Mouse (Mus musculus) embryonic stem cell, embryonic (primary cell): ENCODE data around the gene Pgap2.

Experiments used
- CTCF ChIA-PET, 4 experiments: fragments of 300-600 bp in 2 of 4; fragments of 350-600 bp in 2 of 4; sonication (Branson Sonifier 250); formaldehyde crosslinking; loops; one replicate each; lab custom pipeline; 2022; ENCODE audit warnings: inconsistent platforms in 2 of 4; lab: Charles Lee
- POLR2A ChIA-PET, 4 experiments: fragments of 300-600 bp in 2 of 4; fragments of 350-600 bp in 2 of 4; sonication (Branson Sonifier 250); formaldehyde crosslinking; loops; one replicate each; lab custom pipeline; 2022; ENCODE audit warnings: antibody characterized with exemption in 4 of 4, inconsistent platforms in 1 of 4; lab: Charles Lee

Gene Pgap2

DNA sequence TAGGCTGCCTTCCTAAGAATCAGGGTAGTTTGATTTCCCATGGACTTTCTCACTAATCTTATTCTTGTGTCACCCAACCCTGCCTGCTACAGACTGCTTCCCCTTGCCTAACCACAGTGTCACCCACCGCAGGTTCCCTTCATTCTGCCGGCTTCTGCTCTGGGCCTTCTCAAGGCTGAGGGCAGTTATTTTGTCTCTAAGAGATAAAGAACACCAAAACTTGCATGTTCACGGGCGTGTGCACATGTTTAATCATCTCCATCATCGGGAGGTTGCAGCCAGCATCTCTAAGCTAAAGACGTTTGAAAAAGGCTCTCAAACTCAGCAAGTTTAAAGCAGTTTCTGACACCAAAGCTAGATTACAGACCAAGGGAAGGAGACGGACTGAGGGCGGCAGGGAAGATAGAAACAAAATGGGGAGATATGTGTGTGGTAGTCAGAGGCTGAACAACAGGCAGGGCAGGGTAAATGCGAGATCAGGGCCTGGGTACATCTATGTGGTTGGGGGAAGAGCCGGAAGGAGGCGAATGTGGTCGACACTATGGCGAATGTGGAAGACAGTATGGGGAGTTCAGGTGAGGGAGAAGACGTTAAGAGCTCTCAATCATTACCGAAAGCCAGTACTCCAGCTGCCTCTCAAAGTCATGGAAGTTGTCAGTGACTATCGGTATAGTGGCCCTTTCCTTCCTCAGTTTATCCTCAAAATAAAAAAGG, 38.8 kb downstream of the Pgap2 start:
- CTCF ChIA-PET: interaction anchor here in 3 of 4 experiments (0.5 to 2.3 kb wide), 9 partner anchors 9 to 1198 kb away, joined by 3 to 21 read pairs (median 6); partner anchors contain the start of genes Stim1 (in 2 of the 3), Nup98 (in 1 of the 3) and Pgap2 (in 1 of the 3)

GRCm38 (mm10) chr7:102249531-102249895, 39.5 kb downstream of the Pgap2 start:
- ChIA-PET POLR2A (interaction anchor here in 3 of 4 experiments (0.8 to 3.3 kb wide), 32 partner anchors 9 to 413 kb away, joined by 3 to 25 read pairs (median 6); partner anchors contain the start of genes Nup98 (in 3 of the 3), Pgap2 (in 3 of the 3), Stim1 (in 2 of the 3) and Rrm1 (in 1 of the 3)), CTCF (interaction anchor here (0.6 to 2.3 kb wide), 11 partner anchors 9 to 249 kb away, joined by 3 to 21 read pairs (median 6); partner anchors contain the start of genes Stim1 (in 3 of the 4), Nup98 (in 1 of the 4) and Pgap2 (in 1 of the 4))

More for the DNA sequence above, 38.8 kb downstream of the Pgap2 start:
- POLR2A ChIA-PET: interaction anchor here in 3 of 4 experiments (0.5 to 3.3 kb wide), 27 partner anchors 8 to 879 kb away, joined by 3 to 25 read pairs (median 7); partner anchors contain the start of genes Nup98 (in 2 of the 3), Pgap2 (in 2 of the 3), Stim1 (in 2 of the 3) and Rrm1 (in 1 of the 3)

- CTCF ChIA-PET: interaction anchor here (0.5 to 2.3 kb wide), 20 partner anchors 8 to 800 kb away, joined by 3 to 21 read pairs (median 4); partner anchors contain the start of genes Stim1 (in 3 of the 4), Nup98 (in 1 of the 4) and Pgap2 (in 1 of the 4)
- POLR2A ChIA-PET: interaction anchor here (0.6 to 3.3 kb wide), 41 partner anchors 8 to 859 kb away, joined by 3 to 25 read pairs (median 4); partner anchors contain the start of genes Nup98 (in 3 of the 4), Pgap2 (in 3 of the 4), Stim1 (in 2 of the 4) and Rrm1 (in 1 of the 4)
These were observed 40.1 kb downstream of the Pgap2 start for GRCm38 (mm10) chr7:102249896-102250630.

GRCm38 (mm10) chr7:102250631-102251214, 40.7 kb downstream of the Pgap2 start:
- ChIA-PET POLR2A (interaction anchor here (0.6 to 3.3 kb wide), 29 partner anchors 10 to 860 kb away, joined by 3 to 25 read pairs (median 6); partner anchors contain the start of genes Nup98 (in 3 of the 4), Pgap2 (in 3 of the 4), Rrm1 (in 1 of the 4) and Stim1 (in 1 of the 4)), CTCF (interaction anchor here (0.5 to 2.3 kb wide), 19 partner anchors 8 to 801 kb away, joined by 3 to 21 read pairs (median 4); partner anchors contain the start of gene Stim1 (in 3 of the 4))

DNA sequence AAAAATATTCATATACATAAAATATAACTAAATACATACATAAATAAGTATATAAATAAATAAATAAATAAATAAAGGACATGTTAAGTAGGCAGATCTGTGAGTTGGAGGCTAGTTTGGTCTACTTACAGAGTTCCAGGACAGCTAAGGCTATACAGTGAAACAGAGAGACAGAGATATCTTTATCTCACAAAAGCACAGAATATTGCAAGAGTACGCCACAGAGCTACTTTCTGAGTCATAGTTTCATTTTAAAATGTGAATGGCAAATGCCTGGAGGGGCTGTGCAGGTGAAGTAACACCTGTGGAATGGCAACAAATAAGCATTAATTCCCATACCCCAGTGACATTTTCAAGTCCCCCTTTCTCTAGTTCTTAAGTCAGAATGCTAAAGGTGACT, 43.6 kb downstream of the Pgap2 start:
- ChIA-PET POLR2A (no interaction called here), CTCF (no interaction called here)

- ChIA-PET CTCF (interaction anchor here in 2 of 4 experiments (0.6 to 1.0 kb wide), 3 partner anchors 11 to 56 kb away, joined by 3 to 5 read pairs (median 3); no protein-coding TSS in a partner anchor), POLR2A (interaction anchor here in 1 of 4 experiments (0.6 kb wide), 1 partner anchor 160 kb away, joined by 3 read pairs; no protein-coding TSS in a partner anchor)
These were observed 45.9 kb downstream of the Pgap2 start, which contains the start of gene Rhog for GRCm38 (mm10) chr7:102255954-102256353. TSS of gene Rhog (minus strand) at chr7:102256054.

GRCm38 (mm10) chr7:102256636-102257035, 46.6 kb downstream of the Pgap2 start:
- POLR2A ChIA-PET: no interaction called here
- CTCF ChIA-PET: interaction anchor here in 3 of 4 experiments (0.6 to 2.7 kb wide), 8 partner anchors 10 to 352 kb away, joined by 3 to 32 read pairs (median 3); no protein-coding TSS in a partner anchor

GRCm38 (mm10) chr7:102258189-102258588, 48.2 kb downstream of the Pgap2 start:
- POLR2A ChIA-PET: interaction anchor here (0.6 to 1.6 kb wide), 20 partner anchors 8 to 658 kb away, joined by 3 to 10 read pairs (median 3); partner anchors contain the start of genes Stim1 (in 2 of the 4), Nup98 (in 1 of the 4) and Pgap2 (in 1 of the 4)
- CTCF ChIA-PET: interaction anchor here (0.6 to 2.7 kb wide), 80 partner anchors 8 to 1575 kb away, joined by 3 to 32 read pairs (median 4); partner anchors contain the start of genes Stim1 (in 3 of the 4), Folr1 (in 1 of the 4), Nup98 (in 1 of the 4) and Pgap2 (in 1 of the 4)

DNA sequence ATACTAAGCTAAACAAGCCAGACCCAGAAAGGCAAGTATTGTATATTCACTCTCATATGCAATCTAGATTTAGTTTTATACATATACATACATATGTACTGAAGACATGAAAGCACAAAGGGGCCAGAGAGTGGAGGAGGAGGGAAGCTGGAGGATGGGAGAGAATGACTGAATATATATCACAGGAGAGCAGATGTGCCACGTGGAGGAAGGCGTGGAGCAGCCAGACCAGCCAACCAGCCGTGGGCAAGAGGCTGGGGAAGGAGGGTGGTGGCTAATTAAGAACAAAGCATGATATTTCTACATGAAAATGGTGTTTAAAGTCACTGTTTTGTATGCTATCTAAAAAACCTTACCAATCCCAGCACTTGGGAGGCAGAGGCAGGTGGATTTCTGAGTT, 48.7 kb downstream of the Pgap2 start:
- ChIA-PET POLR2A (interaction anchor here in 2 of 4 experiments (0.6 to 1.6 kb wide), 16 partner anchors 8 to 219 kb away, joined by 3 to 10 read pairs (median 4); partner anchors contain the start of genes Stim1 (in 2 of the 2), Nup98 (in 1 of the 2) and Pgap2 (in 1 of the 2)), CTCF (interaction anchor here (0.6 to 2.7 kb wide), 37 partner anchors 8 to 1176 kb away, joined by 3 to 32 read pairs (median 5); partner anchors contain the start of genes Stim1 (in 3 of the 4), Folr1 (in 1 of the 4), Nup98 (in 1 of the 4) and Pgap2 (in 1 of the 4))

GRCm38 (mm10) chr7:102259716-102260479, 49.9 kb downstream of the Pgap2 start:
- ChIA-PET CTCF (no interaction called here), POLR2A (interaction anchor here in 1 of 4 experiments (0.6 to 0.9 kb wide), 2 partner anchors 22 to 83 kb away, joined by 3 read pairs; no protein-coding TSS in a partner anchor)

DNA sequence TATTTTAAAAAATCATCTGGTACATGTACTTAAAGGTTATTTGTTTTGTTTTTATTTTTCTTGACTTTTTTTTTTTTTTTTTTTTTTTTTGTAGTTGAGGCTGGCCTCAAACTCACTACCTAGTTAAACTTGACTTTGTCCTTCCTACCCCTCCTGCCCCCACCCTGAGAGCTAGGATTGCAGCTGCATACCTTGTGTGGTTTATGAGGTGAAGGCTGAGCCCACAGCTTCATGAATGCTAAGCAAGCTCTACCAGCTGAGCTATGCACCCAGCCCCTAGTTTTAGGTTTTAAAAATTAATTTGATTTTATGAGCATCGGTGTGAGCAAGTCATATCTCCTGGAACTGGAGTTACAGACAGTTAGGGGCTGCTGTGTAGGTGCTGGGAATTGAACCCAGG, 50.5 kb downstream of the Pgap2 start:
- CTCF ChIA-PET: interaction anchor here in 1 of 4 experiments (0.7 kb wide), 1 partner anchor 10 kb away, joined by 3 read pairs; no protein-coding TSS in a partner anchor
- POLR2A ChIA-PET: interaction anchor here in 1 of 4 experiments (0.9 kb wide), 1 partner anchor 23 kb away, joined by 3 read pairs; no protein-coding TSS in a partner anchor

- ChIA-PET CTCF (interaction anchor here (0.6 to 1.4 kb wide), 4 partner anchors 16 to 250 kb away, joined by 3 to 4 read pairs (median 3); no protein-coding TSS in a partner anchor), POLR2A (interaction anchor here in 2 of 4 experiments (0.6 to 0.7 kb wide), 2 partner anchors 61 to 120 kb away, joined by 3 to 9 read pairs; no protein-coding TSS in a partner anchor)
These were observed 53.0 kb downstream of the Pgap2 start for GRCm38 (mm10) chr7:102263020-102263419.

DNA sequence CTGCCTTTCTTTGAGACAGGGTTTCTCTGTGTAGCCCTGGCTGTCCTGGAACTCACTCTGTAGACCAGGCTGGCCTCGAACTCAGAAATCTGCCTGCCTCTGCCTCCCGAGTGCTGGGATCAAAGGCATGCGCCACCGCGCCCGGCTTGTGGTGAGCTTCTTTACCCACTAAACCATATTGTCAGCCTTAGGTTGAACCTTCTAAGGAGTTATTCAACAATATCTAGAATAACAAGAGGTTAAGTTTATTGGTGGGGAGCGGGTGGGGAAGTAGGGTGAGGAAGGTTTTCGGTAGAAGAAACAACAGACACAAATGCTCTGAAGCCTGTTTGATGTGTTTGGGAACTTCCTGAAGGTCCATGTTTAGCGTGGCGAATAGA, 56.0 kb downstream of the Pgap2 start:
- CTCF ChIA-PET: interaction anchor here in 3 of 4 experiments (0.5 to 3.0 kb wide), 5 partner anchors 8 to 179 kb away, joined by 3 to 22 read pairs (median 11); no protein-coding TSS in a partner anchor
- POLR2A ChIA-PET: interaction anchor here in 3 of 4 experiments (0.6 to 3.3 kb wide), 10 partner anchors 12 to 160 kb away, joined by 3 to 10 read pairs (median 4); no protein-coding TSS in a partner anchor

DNA sequence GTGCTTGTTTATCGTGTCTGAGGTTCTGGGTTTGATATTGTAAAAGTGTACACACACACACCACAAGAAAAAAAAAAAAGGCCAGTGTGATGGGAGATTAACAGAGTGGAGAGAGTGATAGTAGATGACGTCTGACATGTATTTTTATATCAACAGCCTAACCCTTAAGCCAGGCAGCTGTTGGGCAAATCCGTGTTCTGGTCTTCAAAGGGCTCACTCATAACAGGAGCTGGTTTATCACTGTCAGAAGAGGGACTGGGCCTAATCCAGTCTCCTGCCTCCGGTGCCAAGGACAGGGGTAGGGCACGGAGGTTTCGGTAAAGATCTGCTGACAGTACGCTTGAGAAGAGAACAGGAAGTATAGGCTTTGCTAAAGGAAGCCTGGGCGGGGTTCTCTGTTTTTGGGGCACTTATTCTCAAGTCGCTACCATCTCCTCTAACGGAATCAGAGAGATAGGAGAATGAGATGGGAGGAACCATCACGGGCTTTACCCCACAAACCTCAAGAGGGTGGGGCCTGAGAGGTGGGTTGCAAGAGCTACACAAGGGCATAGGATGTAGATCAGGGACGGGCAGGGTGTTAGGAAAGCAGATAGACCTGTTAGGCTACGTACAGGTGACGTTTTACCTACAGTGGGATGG, 56.5 kb downstream of the Pgap2 start:
- CTCF ChIA-PET: interaction anchor here (0.5 to 3.1 kb wide), 16 partner anchors 8 to 211 kb away, joined by 3 to 22 read pairs (median 6); no protein-coding TSS in a partner anchor
- POLR2A ChIA-PET: interaction anchor here in 3 of 4 experiments (0.5 to 3.5 kb wide), 22 partner anchors 8 to 182 kb away, joined by 3 to 32 read pairs (median 6); partner anchors contain the start of genes Nup98 (in 1 of the 3) and Pgap2 (in 1 of the 3)

DNA sequence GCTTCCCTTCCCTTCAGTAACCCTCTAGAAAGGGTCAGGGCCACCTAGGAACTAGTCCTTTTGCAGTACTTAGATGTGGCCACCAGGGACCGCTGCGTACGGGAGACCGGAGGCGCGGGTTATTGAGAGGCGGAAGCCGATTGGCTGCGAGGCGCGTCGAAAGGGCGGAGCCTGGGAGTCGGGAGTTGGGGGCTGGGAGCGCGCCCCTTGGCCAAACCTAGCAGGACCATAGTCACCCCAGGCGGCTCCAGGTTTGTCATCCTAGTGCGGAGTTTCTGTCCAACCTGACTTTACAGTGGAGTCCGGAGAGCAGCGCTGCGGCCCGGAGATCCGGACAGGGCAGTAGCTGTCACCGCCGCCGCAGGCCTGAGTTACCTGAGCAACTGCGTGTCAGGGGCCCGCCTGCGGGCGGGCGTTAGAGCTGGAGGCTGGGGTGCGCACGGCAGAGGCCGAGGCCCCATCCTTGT, 57.1 kb downstream of the Pgap2 start:
- CTCF ChIA-PET: interaction anchor here (0.5 to 3.1 kb wide), 22 partner anchors 9 to 246 kb away, joined by 3 to 22 read pairs (median 5); no protein-coding TSS in a partner anchor
- POLR2A ChIA-PET: interaction anchor here in 3 of 4 experiments (0.5 to 3.5 kb wide), 25 partner anchors 9 to 210 kb away, joined by 3 to 32 read pairs (median 4); partner anchors contain the start of genes Nup98 (in 1 of the 3) and Pgap2 (in 1 of the 3)
